Mouse (Mus musculus) heart, adult 18-20 months (tissue): Measurements from ENCODE around the gene Dnah7c. TPM values are rescaled to one million over a fixed set of nuclear protein-coding genes. Genes with fewer than 3 reads are reported as not detected.

Source experiments
- DNase-seq, 2 experiments: peaks; one replicate each; pipeline ENCODE4 v3.0.0; 2021 to 2022; ENCODE audit warnings: mixed read lengths in 1 of 2
- total RNA-seq, 2 experiments: library from RNA; stranded (reverse); gene quantifications; 2 replicates each; pipeline ENCODE4 v1.2.3; 2021

Dnah7c gene
- total RNA-seq, 2 experiments from 2014 or later: 0.02 to 0.51 TPM

DNA sequence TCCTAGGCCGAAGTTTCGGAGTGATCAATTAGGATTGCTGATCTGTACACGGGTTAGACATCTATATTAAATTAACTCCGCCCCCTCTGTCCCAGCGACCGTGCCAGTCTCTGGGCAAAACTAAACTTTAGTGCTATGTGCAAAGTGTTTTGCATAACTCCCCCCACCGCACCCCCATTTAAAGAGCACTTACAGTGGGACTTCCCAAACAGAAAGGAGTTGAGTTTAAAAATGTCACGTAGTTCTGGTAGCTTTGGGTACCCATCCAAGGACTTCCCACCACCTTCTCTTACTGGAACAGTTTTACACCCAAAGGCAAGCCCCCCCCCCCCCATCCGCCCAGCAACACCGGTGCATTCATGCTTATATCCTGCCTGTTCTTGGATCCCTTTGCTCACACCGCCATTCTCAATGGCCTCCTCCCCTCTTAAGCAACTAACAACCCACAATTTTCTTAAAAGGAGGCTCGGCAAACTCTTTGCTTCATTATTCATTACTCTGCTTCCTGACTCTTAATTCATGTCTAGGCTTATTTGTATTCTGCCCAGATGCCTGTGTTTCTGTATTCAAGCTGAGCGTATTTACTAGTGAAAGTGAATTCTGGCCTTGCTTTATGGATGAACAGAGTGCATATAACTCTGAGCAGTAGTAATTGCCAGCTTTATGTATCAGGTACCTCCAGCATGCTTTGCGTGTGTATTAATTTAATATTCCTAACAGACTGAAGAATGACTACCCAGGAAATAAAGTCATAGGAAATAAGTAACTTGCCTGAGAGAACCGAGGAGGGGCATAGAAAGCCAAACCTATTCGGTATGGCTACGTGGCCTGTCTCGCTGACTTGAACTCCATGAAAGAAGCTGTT is 428.9 kb downstream of the Dnah7c start:
- DNase-seq: peak; percentile 24 to 92

DNA sequence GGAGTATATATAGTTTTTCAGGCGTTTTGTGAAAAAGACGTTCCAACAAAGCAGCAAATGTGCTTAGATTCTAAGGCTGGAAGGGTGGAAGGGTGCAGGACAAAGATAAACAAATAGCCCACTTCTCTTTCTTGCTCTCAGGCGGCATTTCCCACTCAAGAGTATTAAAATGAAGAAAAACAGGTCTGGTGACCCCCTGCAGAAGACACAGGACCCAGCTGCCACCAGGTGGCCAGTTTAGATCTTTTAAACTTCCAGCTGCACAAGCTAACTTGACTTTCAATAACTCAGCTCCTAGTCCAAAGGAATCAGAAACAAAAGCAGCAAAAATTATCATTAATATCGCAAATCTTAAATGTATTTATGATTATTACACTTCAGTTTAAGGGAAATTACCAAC is 431.1 kb downstream of the Dnah7c start:
- DNase-seq: no peak
